Mouse (Mus musculus): Measurements from ENCODE around the gene Syngr4. TPM values are rescaled to one million over a fixed set of nuclear protein-coding genes. Genes with fewer than 3 reads are reported as not detected.

Gene Syngr4
- polyA plus RNA-seq, 1 experiment = 0.23 TPM

- no peak overlapping the region for H3ac ChIP-seq (ENCODE audit: control insufficient read depth, insufficient read length)
- peaks cover 15% of the 10 kb centered on the region for H3K79me2 ChIP-seq (ENCODE audit: control insufficient read depth, insufficient read depth)
- H3K36me3 ChIP-seq (ENCODE audit: control insufficient read depth, insufficient read depth) = no peaks in the 10 kb centered on the region
- peak overlapping the region; percentile 99 for H3K4me2 ChIP-seq (ENCODE audit: low read depth)
- H3K4me3 ChIP-seq = no peak overlapping the region
- no peaks in the 10 kb centered on the region for H3K27me3 ChIP-seq (ENCODE audit: control insufficient read depth, insufficient read depth, insufficient read length)
- TF ChIP-seq E2F4 (IDR thresholded peaks at IDR 0.05; ENCODE audit: insufficient read depth) (no peak), TCF12 (IDR thresholded peaks at IDR 0.05; ENCODE audit: insufficient read depth, poor library complexity, severe bottlenecking) (no peak), USF1 (IDR thresholded peaks at IDR 0.05; ENCODE audit: low read depth) (no peak), TCF3 (IDR thresholded peaks at IDR 0.05; ENCODE audit: insufficient read length, low read depth) (no peak), SRF (IDR thresholded peaks at IDR 0.05; ENCODE audit: control insufficient read depth, insufficient read length, low read depth) (no peak), POLR2AphosphoS2 (IDR thresholded peaks at IDR 0.05; ENCODE audit: insufficient read length, low read depth) (no peak), MAX (IDR thresholded peaks at IDR 0.05; ENCODE audit: low read depth) (no peak), MYOG (IDR thresholded peaks at IDR 0.05; ENCODE audit: control insufficient read depth in 1 of 3, insufficient read depth in 1 of 3, insufficient read length in 2 of 3, low read depth in 2 of 3) (no peak), POLR2A (IDR thresholded peaks at IDR 0.05; ENCODE audit: insufficient read length, low read depth) (no peak), MYOD1 (IDR thresholded peaks at IDR 0.05; ENCODE audit: control insufficient read depth in 1 of 3, insufficient read length in 2 of 3, low read depth in 2 of 3) (no peak), REST (IDR thresholded peaks at IDR 0.05; ENCODE audit: insufficient read depth, insufficient read length) (no peak), CEBPB (IDR thresholded peaks at IDR 0.05; ENCODE audit: insufficient read depth, poor library complexity, severe bottlenecking) (no peak)
Measured at GRCm38 (mm10) chr7:45917926-45918325, 21.4 kb upstream of the Syngr4 start.

DNA sequence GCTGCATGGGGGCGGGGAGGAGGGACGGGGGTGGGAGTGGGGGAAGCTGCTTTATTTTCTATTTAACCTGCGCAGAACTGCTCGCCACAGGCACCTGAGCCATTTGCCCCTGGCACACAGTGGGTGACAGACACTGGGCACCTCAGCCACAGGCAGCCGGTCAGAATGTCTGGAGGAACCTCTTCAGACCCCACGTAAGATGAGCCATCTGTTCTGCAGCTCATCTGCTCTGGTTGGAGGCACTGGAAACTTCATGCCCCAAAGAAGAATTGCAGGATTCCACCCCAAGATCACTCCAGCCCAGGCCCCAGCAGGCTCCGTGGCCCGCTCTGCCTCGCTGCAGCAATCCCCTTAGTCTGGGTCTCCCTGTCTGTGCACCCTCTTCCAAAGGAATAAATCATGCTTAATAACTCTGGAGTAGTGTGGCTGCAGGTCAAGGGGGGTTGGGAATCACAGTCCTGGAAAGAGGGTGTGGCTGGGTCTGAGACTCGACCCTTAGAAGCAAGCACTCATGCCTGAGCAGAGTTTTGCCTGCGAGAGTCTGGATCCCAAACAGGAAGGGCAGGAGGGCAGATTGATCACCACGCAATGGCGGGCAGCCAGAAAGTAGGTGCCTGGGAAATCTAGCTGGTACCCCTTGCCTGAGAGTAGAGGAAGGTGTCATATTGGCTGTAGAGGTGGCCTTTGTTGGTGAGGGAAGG, 20.6 kb upstream of the Syngr4 start:
- TF ChIP-seq TCF3 (IDR thresholded peaks at IDR 0.05; ENCODE audit: insufficient read length, low read depth) (no peak), MYOD1 (IDR thresholded peaks at IDR 0.05; ENCODE audit: control insufficient read depth in 1 of 3, insufficient read length in 2 of 3, low read depth in 2 of 3) (peak in 1 of 3 experiments; percentile 1), MYOG (IDR thresholded peaks at IDR 0.05; ENCODE audit: control insufficient read depth in 1 of 3, insufficient read depth in 1 of 3, insufficient read length in 2 of 3, low read depth in 2 of 3) (no peak), TCF12 (IDR thresholded peaks at IDR 0.05; ENCODE audit: insufficient read depth, poor library complexity, severe bottlenecking) (no peak), MAX (IDR thresholded peaks at IDR 0.05; ENCODE audit: low read depth) (no peak), USF1 (IDR thresholded peaks at IDR 0.05; ENCODE audit: low read depth) (no peak), POLR2AphosphoS2 (IDR thresholded peaks at IDR 0.05; ENCODE audit: insufficient read length, low read depth) (peak; percentile 59), POLR2A (IDR thresholded peaks at IDR 0.05; ENCODE audit: insufficient read length, low read depth) (no peak)
- Histone ChIP-seq H3ac (ENCODE audit: control insufficient read depth, insufficient read length) (no peak overlapping the region), H3K36me3 (ENCODE audit: control insufficient read depth, insufficient read depth) (no peaks in the 10 kb centered on the region), H3K4me3 (no peak overlapping the region), H3K4me2 (ENCODE audit: low read depth) (peak overlapping the region; percentile 99), H3K79me2 (ENCODE audit: control insufficient read depth, insufficient read depth) (peaks cover 15% of the 10 kb centered on the region), H3K27me3 (ENCODE audit: control insufficient read depth, insufficient read depth, insufficient read length) (no peaks in the 10 kb centered on the region)

DNA sequence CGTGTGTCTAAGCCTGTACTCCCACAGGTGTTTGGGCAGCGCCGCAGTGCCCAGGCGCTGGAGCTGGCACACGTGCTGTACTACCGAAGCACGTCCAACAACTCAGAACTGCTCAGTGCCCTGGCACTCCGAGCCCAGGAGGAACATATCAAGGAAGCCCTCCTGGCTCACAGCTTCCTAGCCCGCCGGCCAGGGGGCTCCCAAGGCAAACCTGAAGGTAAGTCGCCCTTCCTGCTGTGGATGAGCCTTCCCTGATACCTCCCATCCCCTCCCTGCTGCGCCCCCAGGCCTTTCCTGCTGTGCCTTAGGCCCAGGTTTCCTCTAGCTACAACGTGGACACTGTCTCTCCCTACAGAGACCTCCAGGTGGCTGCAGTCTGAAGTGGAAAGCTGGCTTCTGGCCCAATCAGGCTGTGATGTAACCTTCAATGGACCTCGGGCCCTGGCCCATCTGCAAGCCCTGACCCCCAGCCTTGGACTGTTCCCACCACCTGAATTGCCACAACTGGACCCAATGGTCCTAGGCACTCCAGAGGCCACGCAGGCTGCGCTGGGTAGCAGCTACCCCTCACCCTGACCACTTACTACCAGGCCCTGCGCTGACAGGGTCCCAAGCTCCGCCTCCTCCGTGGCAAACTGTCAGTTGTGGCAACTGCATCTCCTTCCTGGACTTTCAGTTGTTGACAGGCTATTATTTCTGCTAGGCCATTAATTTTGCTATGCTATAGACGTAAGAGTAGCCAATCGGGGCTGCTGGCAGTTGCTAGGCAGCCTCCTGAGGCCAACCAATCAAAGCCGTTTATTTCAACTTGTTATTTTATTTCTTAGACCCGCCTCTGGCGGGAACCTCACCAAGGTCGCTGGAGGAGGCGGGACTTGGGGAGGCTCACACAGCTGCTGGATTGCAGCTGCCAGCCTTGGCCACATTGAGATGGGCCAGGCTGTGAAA, 19.8 kb upstream of the Syngr4 start:
- TF ChIP-seq TCF3 (IDR thresholded peaks at IDR 0.05; ENCODE audit: insufficient read length, low read depth) (peak; percentile 48), USF1 (IDR thresholded peaks at IDR 0.05; ENCODE audit: low read depth) (no peak), MYOD1 (IDR thresholded peaks at IDR 0.05; ENCODE audit: control insufficient read depth in 1 of 3, insufficient read length in 2 of 3, low read depth in 2 of 3) (peak in 2 of 3 experiments; percentile 84 to 86), SRF (IDR thresholded peaks at IDR 0.05; ENCODE audit: control insufficient read depth, insufficient read length, low read depth) (no peak), E2F4 (IDR thresholded peaks at IDR 0.05; ENCODE audit: insufficient read depth) (peak; percentile 51), TCF12 (IDR thresholded peaks at IDR 0.05; ENCODE audit: insufficient read depth, poor library complexity, severe bottlenecking) (peak; percentile 22), MAX (IDR thresholded peaks at IDR 0.05; ENCODE audit: low read depth) (no peak), MYOG (IDR thresholded peaks at IDR 0.05; ENCODE audit: control insufficient read depth in 1 of 3, insufficient read depth in 1 of 3, insufficient read length in 2 of 3, low read depth in 2 of 3) (peak; percentile 33 to 81 (median 76)), REST (IDR thresholded peaks at IDR 0.05; ENCODE audit: insufficient read depth, insufficient read length) (no peak), POLR2A (IDR thresholded peaks at IDR 0.05; ENCODE audit: insufficient read length, low read depth) (peak; percentile 37), POLR2AphosphoS2 (IDR thresholded peaks at IDR 0.05; ENCODE audit: insufficient read length, low read depth) (peak; percentile 79)
- no peaks in the 10 kb centered on the region for H3K27me3 ChIP-seq (ENCODE audit: control insufficient read depth, insufficient read depth, insufficient read length)
- peak overlapping the region; percentile 62 for H3K4me2 ChIP-seq (ENCODE audit: low read depth)
- peaks cover 15% of the 10 kb centered on the region for H3K79me2 ChIP-seq (ENCODE audit: control insufficient read depth, insufficient read depth)
- H3K4me3 ChIP-seq = no peak overlapping the region
- no peak overlapping the region for H3ac ChIP-seq (ENCODE audit: control insufficient read depth, insufficient read length)
- H3K36me3 ChIP-seq (ENCODE audit: control insufficient read depth, insufficient read depth) = no peaks in the 10 kb centered on the region

DNA sequence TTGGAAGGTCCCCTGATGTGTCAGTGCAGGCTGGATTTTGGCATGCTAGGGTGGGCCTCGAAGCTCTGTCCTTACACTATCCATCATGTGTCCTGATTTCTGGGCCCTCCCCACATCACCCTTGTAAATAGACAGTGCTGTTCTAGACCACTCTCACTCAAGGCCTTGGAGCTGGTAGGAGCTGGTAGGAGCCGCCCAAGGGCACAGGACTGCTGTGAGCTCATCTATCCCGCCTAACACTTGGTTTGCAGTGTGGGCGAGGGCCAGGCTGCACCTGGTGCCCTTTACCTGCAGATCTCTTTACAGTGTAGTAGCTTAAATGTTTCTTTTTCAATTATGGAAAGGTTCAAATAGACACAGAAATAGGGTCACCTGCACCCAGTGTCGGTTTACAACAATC, 18.5 kb upstream of the Syngr4 start:
- Histone ChIP-seq H3K27me3 (ENCODE audit: control insufficient read depth, insufficient read depth, insufficient read length) (no peaks in the 10 kb centered on the region), H3K36me3 (ENCODE audit: control insufficient read depth, insufficient read depth) (no peaks in the 10 kb centered on the region), H3K4me2 (ENCODE audit: low read depth) (no peak overlapping the region), H3K4me3 (no peak overlapping the region), H3K79me2 (ENCODE audit: control insufficient read depth, insufficient read depth) (peaks cover 10% of the 10 kb centered on the region), H3ac (ENCODE audit: control insufficient read depth, insufficient read length) (no peak overlapping the region)
- TF ChIP-seq REST (IDR thresholded peaks at IDR 0.05; ENCODE audit: insufficient read depth, insufficient read length) (no peak), USF1 (IDR thresholded peaks at IDR 0.05; ENCODE audit: low read depth) (no peak), POLR2A (IDR thresholded peaks at IDR 0.05; ENCODE audit: insufficient read length, low read depth) (no peak), TCF12 (IDR thresholded peaks at IDR 0.05; ENCODE audit: insufficient read depth, poor library complexity, severe bottlenecking) (no peak), TCF3 (IDR thresholded peaks at IDR 0.05; ENCODE audit: insufficient read length, low read depth) (no peak), SRF (IDR thresholded peaks at IDR 0.05; ENCODE audit: control insufficient read depth, insufficient read length, low read depth) (no peak), MYOG (IDR thresholded peaks at IDR 0.05; ENCODE audit: control insufficient read depth in 1 of 3, insufficient read depth in 1 of 3, insufficient read length in 2 of 3, low read depth in 2 of 3) (no peak), E2F4 (IDR thresholded peaks at IDR 0.05; ENCODE audit: insufficient read depth) (no peak), CEBPB (IDR thresholded peaks at IDR 0.05; ENCODE audit: insufficient read depth, poor library complexity, severe bottlenecking) (no peak), POLR2AphosphoS2 (IDR thresholded peaks at IDR 0.05; ENCODE audit: insufficient read length, low read depth) (no peak), MAX (IDR thresholded peaks at IDR 0.05; ENCODE audit: low read depth) (no peak), MYOD1 (IDR thresholded peaks at IDR 0.05; ENCODE audit: control insufficient read depth in 1 of 3, insufficient read length in 2 of 3, low read depth in 2 of 3) (no peak)
